Mouse (Mus musculus) forelimb bud, embryonic 11.5 days (tissue): ENCODE results near the gene Rsph14.

ENCODE experiments used
- DNase-seq: peaks from one replicate; pipeline ENCODE4 v3.0.0-alpha.2; 2012; ENCODE audit warnings: low read depth, low spot score

The Rsph14 gene

GRCm38 (mm10) chr10:75032395-75032794, at the start of gene Rsph14:
Gene Rsph14 (minus strand): TSS chr10:75032586.
- peak; percentile 31 for DNase-seq

- DNase-seq, result no peak
These were observed 46.1 kb upstream of the Rsph14 start for GRCm38 (mm10) chr10:75078174-75079128.

DNA sequence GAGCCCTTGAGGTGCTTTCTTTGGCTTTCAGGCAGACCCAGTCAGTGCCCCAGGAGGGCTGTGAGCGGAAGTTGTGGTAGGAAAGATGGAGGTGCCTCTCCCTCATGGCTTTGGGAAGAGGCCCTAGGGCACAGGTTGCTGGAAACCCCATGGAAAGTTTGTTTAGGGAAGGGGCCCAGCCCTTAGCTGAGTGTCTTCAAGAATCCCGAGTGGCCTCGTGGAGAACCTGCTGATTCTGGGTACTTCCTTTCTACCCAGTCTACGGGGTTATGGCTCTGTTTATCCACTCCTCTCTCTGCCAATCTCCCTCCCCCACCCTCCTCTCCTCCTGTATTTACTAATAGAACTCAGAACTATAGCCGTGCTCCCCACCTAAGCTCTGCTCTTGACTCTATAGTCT, 43.3 kb upstream of the Rsph14 start:
- no peak for DNase-seq

- no peak for DNase-seq
These were observed 38.0 kb upstream of the Rsph14 start for GRCm38 (mm10) chr10:75070281-75070976.

DNA sequence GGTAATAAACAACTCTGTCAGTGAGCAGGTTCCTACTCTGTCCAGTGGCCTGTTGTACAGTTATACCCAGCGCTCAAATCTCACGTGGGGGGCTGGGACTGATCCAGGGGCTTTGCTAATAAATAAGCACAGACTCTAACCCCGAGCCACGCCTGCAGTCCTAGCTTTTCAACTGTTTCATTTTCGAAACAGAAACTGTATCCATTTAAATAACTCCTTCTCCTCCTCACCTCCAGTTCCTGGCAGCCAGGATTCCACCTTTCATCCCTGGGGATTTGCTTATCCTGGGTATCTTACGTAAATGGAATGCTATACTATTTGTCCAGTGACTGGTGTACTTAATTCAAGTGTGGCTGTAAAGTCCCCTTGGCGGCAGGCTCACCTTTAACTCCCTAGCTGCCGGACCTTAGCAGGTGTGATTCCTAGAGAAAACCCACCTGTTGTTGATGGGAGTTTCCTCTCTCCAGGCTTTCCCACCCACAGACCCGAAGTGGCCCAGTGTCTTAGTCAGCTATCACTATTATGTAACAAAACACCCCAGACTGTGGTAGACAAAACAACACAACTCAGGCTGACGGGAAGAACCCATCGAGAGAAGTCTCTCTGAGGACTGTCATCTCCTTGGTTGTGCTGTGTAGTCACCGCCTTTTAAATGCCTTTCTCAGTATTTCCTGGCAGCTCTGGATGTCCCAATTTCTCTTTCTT, 36.4 kb upstream of the Rsph14 start:
- DNase-seq, result no peak

DNA sequence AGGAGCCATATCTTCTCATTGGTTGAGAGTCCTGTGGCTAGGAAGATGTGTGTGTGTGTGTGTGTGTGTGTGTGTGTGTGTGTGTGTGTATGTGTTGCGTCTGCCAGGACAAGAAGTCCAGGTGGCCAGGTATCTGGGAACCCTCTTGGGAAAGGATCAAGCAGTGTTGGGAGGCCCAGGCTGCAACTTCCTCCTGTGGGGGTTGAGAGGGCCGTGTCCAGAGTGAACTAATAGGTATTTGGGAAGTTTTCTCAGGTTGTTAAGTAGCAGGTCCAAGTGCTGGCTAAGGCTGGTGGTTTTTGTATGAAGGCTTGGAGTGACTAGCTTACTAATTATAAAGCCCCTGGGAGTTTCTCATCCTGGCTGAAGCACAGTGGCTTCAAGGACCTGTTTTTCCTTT, 35.7 kb upstream of the Rsph14 start:
- DNase-seq, result no peak

DNA sequence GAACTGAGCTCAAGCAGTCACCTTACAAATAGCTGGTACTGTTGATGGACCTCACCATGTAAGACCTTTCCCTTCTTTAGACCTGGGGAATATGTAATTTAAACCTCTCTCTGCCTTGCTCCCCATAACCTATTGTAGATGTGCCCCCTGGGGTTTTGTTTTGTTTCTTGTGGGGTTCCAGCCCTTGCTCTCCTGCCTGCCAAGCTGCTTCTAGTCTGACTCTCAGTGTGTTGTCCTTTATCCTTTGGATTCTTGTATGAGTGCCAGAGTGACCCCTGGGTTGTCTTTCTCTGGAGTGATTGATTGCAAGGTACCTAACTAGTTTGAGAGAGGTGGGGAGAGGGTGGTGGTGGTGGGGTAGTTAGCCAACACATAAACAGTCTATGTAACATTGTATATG, 35.1 kb upstream of the Rsph14 start:
- DNase-seq, result no peak

DNA sequence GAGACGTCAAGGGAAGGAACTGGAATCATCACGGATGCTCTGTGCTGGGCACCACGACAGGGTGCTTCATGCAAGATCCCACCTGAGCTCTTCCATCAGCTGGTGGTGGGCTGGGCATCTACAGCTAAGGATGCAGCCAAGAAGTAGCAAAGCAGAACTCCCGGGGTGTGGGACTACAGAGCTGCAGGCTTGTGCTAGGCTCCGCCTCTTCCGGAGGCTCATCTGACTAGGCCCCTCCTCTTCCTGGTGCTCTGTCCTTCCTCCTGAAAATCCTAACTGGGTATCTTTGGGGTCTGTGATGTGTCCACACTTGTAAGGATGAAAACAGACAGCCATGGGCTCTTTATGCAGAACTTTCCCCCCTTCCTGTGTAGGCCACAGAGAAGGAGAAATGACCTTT, 33.3 kb upstream of the Rsph14 start:
- no peak for DNase-seq

DNA sequence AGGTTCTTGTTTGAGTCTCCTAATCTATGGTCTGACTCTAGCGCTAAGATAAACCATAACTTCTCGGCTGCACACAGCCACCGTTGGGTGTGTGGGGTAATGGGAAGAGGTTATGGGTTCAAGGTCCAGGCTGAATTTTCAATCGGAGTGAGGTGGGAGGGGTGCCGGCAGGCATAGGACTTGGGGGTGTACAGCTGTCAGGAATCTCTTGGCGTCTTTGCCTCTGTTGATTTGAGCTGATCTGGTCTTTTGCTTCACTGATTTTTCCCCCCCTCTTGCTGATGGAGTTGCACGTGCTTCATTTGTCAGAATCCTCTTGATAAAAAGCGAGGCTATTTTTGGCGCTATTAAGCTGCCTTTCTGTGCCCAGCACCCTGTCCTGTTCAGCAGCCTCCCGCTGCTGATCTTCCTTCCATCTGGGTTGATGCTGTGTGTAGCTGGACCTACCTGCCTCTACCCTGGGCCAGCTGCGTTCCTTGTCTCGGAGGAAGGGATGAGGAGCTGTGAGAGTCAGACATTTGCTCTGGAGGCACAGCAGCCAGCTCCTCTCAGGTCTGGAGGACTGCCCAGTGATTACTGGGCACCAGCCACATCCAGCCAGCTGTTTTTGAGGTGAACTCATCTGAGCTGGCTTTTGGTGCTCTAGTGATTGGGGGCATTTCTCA, 31.0 kb upstream of the Rsph14 start:
- no peak for DNase-seq

DNA sequence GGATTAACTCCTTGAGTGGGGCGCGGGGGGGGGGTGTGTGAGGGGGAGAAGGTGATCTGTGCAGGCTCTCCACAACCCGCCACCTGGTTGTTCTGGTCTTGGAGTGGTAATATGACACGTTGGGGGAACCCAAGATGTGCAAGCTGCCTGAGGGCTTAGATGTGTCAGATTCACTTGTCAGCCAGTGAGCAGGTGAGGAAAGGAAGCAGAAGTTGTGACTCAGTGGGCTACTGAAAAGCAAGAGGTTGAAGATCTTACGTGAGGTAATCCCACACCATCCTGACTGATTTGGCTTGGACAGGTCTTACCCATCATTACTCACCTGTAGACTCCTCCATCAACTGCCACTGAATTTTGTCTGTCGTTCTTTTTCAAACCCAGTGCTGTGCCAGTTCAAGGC, 30.2 kb upstream of the Rsph14 start:
- DNase-seq, result no peak

DNA sequence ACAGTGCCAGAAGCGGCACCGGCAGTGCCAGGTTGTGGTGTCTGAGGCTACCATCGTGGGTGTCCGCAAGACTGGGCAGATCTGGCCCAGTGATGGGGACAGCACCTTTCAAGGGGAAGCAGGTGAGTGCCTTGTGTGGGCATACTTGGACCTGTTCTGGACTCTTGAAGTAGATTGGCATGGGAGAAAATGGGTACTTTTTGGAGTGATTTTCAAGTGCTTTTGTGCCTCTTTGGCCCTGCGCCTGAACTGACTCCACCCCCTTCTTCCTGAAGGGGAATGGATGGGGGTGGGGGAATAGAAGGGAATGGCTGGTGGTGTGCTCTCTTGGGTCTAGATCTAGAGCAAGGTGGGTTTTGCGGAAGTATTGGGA, 29.8 kb upstream of the Rsph14 start:
- DNase-seq, result no peak

- DNase-seq, result no peak
These were observed 29.2 kb upstream of the Rsph14 start for GRCm38 (mm10) chr10:75061341-75062188.

DNA sequence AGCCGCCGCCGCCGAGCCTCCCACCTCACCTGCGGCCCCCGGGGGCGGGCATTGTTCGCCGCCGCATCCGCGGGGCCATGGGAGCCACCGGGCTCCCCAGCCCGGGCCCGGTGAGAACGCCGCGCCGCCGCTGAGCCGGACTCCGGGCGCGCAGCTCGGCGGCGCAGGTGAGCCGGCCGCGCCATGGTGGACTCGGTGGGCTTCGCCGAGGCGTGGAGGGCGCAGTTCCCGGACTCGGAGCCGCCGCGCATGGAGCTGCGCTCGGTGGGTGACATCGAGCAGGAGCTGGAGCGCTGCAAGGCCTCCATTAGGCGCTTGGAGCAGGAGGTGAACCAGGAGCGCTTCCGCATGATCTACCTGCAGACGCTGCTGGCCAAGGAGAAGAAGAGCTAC, 28.5 kb upstream of the Rsph14 start:
- DNase-seq, result no peak

DNA sequence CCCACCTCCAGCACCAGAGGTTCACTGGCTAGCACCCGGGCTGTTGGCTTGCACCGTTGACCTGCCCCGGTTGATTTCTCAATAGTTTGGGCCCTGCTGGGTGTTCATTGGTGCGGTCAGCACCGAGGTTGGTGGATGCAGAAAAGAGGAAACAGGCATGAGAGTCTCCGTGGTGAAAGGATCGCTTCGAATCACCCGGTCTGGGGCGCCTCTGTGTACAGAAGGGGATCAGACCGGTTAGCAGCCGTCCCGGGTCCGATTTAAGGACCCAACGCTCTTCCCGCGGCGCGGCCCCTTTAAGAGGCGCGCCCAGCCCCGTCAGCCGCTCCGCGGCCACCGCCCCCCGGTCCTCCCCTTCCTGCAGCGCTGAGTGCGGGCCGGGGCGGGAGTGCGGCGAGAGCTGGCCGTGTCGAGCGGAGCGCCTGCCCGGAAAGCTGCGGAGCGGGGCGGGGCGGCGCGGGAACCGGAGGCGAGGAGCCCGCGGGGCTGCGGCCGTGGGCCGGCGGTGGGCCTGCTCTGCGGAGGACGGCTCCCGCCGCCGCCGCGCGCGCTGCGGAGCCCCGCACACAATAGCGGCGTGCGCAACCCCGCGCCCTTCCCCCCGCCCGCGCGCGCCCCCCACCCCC, 27.9 kb upstream of the Rsph14 start, which contains the start of gene Bcr:
Gene Bcr, plus strand, starts transcription at position 376 of the 626 bp plus-strand sequence.
- peak; percentile 67 for DNase-seq

DNA sequence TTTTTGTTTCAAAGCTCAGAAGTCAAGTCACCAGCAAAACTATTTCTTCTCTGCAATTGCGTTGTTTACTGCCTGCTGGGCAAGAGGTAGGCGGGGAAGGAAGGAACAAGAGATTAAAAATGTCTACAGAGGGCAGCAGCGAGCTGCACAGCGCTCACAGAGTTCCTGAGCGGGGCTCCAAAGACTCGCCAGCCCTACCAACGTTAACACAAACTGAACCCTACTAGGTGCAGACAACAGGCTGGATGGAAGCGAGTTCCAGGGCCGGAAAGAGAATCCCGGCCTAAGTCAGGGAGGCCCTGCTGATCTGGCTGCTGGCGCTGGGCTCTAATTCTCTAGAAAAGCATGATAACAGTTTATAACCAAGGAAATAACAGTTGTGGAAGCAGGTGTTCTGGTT, 27.0 kb upstream of the Rsph14 start:
- DNase-seq, result peak; percentile 76

- no peak for DNase-seq
These were observed 26.5 kb upstream of the Rsph14 start for GRCm38 (mm10) chr10:75058761-75059395.

- DNase-seq, result no peak
These were observed 25.9 kb upstream of the Rsph14 start for GRCm38 (mm10) chr10:75058336-75058735.

DNA sequence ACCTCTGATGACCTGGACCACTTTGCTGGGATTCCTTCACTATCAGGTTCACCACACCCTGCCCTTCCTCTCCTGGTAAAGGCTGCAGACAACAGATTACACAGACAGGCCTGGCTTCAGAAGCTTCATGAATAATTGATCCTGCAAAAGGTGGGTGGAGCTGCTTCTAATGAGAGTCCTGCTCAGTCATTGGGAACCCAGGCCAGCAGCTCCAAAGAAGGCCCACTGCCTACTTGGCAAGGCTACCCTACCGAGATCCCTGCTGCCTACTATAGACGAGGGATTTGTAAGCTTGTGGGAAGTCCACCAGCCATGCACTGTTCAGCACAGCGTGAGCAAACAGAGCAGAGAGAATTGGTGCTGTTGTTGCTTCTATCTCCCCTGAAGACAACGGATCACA, 23.9 kb upstream of the Rsph14 start:
- DNase-seq, result no peak

DNA sequence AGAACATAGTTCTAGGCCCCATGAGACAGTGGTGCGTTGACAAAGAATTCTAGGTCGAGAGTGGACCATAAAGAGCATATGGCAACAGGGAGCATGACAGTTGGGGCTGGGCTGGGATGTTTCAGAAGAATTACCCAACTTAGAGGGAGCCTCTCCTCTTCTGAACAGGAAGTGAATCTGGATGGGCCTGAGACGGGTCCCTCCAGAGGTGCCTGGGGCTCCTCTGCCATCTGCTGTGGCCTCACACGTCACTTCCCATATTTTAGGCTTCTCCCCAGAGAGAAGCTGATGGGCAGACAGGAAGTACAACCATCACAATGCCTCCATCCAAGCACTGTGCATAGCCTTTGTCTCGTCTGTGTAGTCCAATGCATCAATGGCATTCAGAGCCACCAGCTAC, 23.3 kb upstream of the Rsph14 start:
- no peak for DNase-seq

- no peak for DNase-seq
These were observed 21.7 kb upstream of the Rsph14 start for GRCm38 (mm10) chr10:75054125-75054524.
